Mouse (Mus musculus) MEL (cell line): ENCODE data around the gene Syap1. TPM values are rescaled to one million over a fixed set of nuclear protein-coding genes. Genes with fewer than 3 reads are reported as not detected.

ENCODE experiments used
- DNase-seq: peaks from one replicate; pipeline ENCODE4 v3.0.0; 2011; ENCODE audit warnings: low read depth, low spot score
- H3K27ac ChIP-seq: 2 replicates; pipeline ENCODE4 v1.5.1; 2012; ENCODE audit warnings: low read depth, mild to moderate bottlenecking, control low read depth, low read length, moderate library complexity; ENCODE audit not compliant: control insufficient read depth
- H3K27me3 ChIP-seq, 2 experiments: fragments of 150-350 bp in 1 of 2; sonication (generic) in 1 of 2; 2 replicates each; pipeline ENCODE4 v1.6.1; 2012; ENCODE audit warnings: low read length in 2 of 2, mild to moderate bottlenecking in 2 of 2, improper control_type of control experiment in 1 of 2, moderate library complexity in 1 of 2; ENCODE audit not compliant: insufficient read depth in 2 of 2, control insufficient read depth in 1 of 2
- H3K36me3 ChIP-seq, 2 experiments: 2 replicates each; pipeline ENCODE4 v1.6.1; 2012 to 2014; ENCODE audit warnings: low read length in 2 of 2, improper control_type of control experiment in 1 of 2, inconsistent platforms in 1 of 2, mild to moderate bottlenecking in 1 of 2; ENCODE audit not compliant: insufficient read depth in 2 of 2, control insufficient read depth in 1 of 2
- H3K4me1 ChIP-seq, 2 experiments: fragments of 150-350 bp in 1 of 2; sonication (generic) in 1 of 2; 2 replicates each; pipeline ENCODE4 v1.6.1; 2012; ENCODE audit warnings: low read length in 2 of 2, improper control_type of control experiment in 1 of 2, mild to moderate bottlenecking in 1 of 2; ENCODE audit not compliant: insufficient read depth in 2 of 2, control insufficient read depth in 1 of 2
- H3K4me3 ChIP-seq, 2 experiments: fragments of 150-350 bp in 1 of 2; sonication (generic) in 1 of 2; 2 replicates each; pipeline ENCODE4 v1.5.1; 2012; ENCODE audit warnings: low read depth in 2 of 2, low read length in 2 of 2, mild to moderate bottlenecking in 2 of 2, moderate library complexity in 2 of 2, control low read depth in 1 of 2, improper control_type of control experiment in 1 of 2; ENCODE audit not compliant: control insufficient read depth in 1 of 2, insufficient read depth in 1 of 2
- H3K79me2 ChIP-seq: 2 replicates; pipeline ENCODE4 v1.6.1; 2012; ENCODE audit warnings: mild to moderate bottlenecking, low read length, moderate library complexity; ENCODE audit not compliant: control insufficient read depth, poor library complexity, insufficient read depth
- H3K9ac ChIP-seq: 2 replicates; pipeline ENCODE4 v1.6.1; 2012; ENCODE audit warnings: low read depth, mild to moderate bottlenecking, control low read depth, low read length, moderate library complexity; ENCODE audit not compliant: control insufficient read depth, poor library complexity, severe bottlenecking
- H3K9me3 ChIP-seq: fragments of 150-350 bp; sonication (generic); replicated peaks from 2 replicates; pipeline ENCODE4 v1.6.1; 2012; ENCODE audit warnings: mild to moderate bottlenecking, low read length, improper control_type of control experiment, moderate library complexity; ENCODE audit not compliant: insufficient read depth
- BHLHE40 ChIP-seq: IDR thresholded peaks from 2 replicates; pipeline ENCODE4 v1.6.1; 2012; ENCODE audit warnings: low read depth, mild to moderate bottlenecking, inconsistent platforms, low read length, improper control_type of control experiment, borderline replicate concordance
- CHD1 ChIP-seq: IDR thresholded peaks from 2 replicates; pipeline ENCODE4 v1.6.1; 2012; ENCODE audit warnings: low read depth, mild to moderate bottlenecking, inconsistent platforms, low read length, improper control_type of control experiment
- CHD2 ChIP-seq: IDR thresholded peaks from 2 replicates; pipeline ENCODE4 v1.6.1; 2011; ENCODE audit warnings: low read length, improper control_type of control experiment
- CTCF ChIP-seq, 3 experiments: IDR thresholded peaks in 2 of 3; conservative IDR thresholded peaks in 1 of 3; 2 replicates each; pipeline ENCODE4 v1.5.1; 2011 to 2012; ENCODE audit warnings: low read length in 3 of 3, low read depth in 2 of 3, mild to moderate bottlenecking in 2 of 3, improper control_type of control experiment in 1 of 3, inconsistent platforms in 1 of 3, mixed read lengths in 1 of 3, moderate library complexity in 1 of 3; ENCODE audit not compliant: control insufficient read depth in 1 of 3, insufficient read depth in 1 of 3, poor library complexity in 1 of 3, severe bottlenecking in 1 of 3
- ETS1 ChIP-seq: IDR thresholded peaks from 2 replicates; pipeline ENCODE4 v1.6.1; 2012; ENCODE audit warnings: low read depth, mild to moderate bottlenecking, inconsistent platforms, low read length, improper control_type of control experiment, moderate library complexity
- GABPA ChIP-seq: IDR thresholded peaks from 2 replicates; pipeline ENCODE4 v1.6.1; 2012; ENCODE audit warnings: low read depth, mild to moderate bottlenecking, inconsistent platforms, low read length, improper control_type of control experiment, moderate library complexity
- HCFC1 ChIP-seq: IDR thresholded peaks from 2 replicates; pipeline ENCODE4 v1.6.1; 2012; ENCODE audit warnings: low read depth, mild to moderate bottlenecking, inconsistent platforms, low read length, improper control_type of control experiment, moderate library complexity
- KAT2A ChIP-seq: conservative IDR thresholded peaks from 2 replicates; pipeline ENCODE4 v1.6.1; 2012; ENCODE audit warnings: low read depth, low read length, improper control_type of control experiment, inconsistent platforms
- NRF1 ChIP-seq: IDR thresholded peaks from 2 replicates; pipeline ENCODE4 v1.6.1; 2014; ENCODE audit warnings: low read depth, mild to moderate bottlenecking, inconsistent platforms, low read length, improper control_type of control experiment, moderate library complexity; ENCODE audit not compliant: poor library complexity, insufficient read depth, severe bottlenecking
- POLR2AphosphoS2 ChIP-seq: IDR thresholded peaks from 2 replicates; pipeline ENCODE4 v1.6.1; 2011; ENCODE audit warnings: low read length, improper control_type of control experiment
- RAD21 ChIP-seq: IDR thresholded peaks from 2 replicates; pipeline ENCODE4 v1.6.1; 2011; ENCODE audit warnings: mild to moderate bottlenecking, low read depth, low read length, improper control_type of control experiment
- TAL1 ChIP-seq: IDR thresholded peaks from 2 replicates; pipeline ENCODE4 v1.6.1; 2012; ENCODE audit warnings: mild to moderate bottlenecking, inconsistent platforms, low read length, moderate library complexity, mixed read lengths
- UBTF ChIP-seq: IDR thresholded peaks from 2 replicates; pipeline ENCODE4 v1.6.1; 2012; ENCODE audit warnings: low read depth, mild to moderate bottlenecking, inconsistent platforms, low read length, improper control_type of control experiment, moderate library complexity, borderline replicate concordance; ENCODE audit not compliant: insufficient read depth
- USF2 ChIP-seq, 2 experiments: IDR thresholded peaks; 2 replicates each; pipeline ENCODE4 v1.6.1; 2011 to 2012; ENCODE audit warnings: improper control_type of control experiment in 2 of 2, low read length in 2 of 2, borderline replicate concordance in 1 of 2, inconsistent platforms in 1 of 2, low read depth in 1 of 2, mild to moderate bottlenecking in 1 of 2; ENCODE audit not compliant: insufficient read depth in 1 of 2
- ZNF384 ChIP-seq: IDR thresholded peaks from 2 replicates; pipeline ENCODE4 v1.6.1; 2012; ENCODE audit warnings: low read depth, mild to moderate bottlenecking, inconsistent platforms, low read length, improper control_type of control experiment
- polyA plus RNA-seq, 2 experiments: library from polyadenylated mRNA; stranded (reverse) in 1 of 2; unstranded in 1 of 2; fragments of >175 nt in 1 of 2; fragments of >200 nt in 1 of 2; gene quantifications; 2 replicates each; pipeline versions ENCODE4 v1.2.1 to v1.2.4; 2012; ENCODE audit warnings: low replicate concordance in 2 of 2, low read depth in 1 of 2; ENCODE audit not compliant: insufficient read length in 2 of 2, insufficient read depth in 1 of 2, missing spikeins in 1 of 2
- total RNA-seq: library from RNA; depleted of rRNA; stranded (reverse); fragments of 300-350 nt; gene quantifications from 2 replicates; pipeline ENCODE4 v1.2.3, GENCODE M21; 2012; rRNA removed

The Syap1 gene
- total and polyA plus RNA-seq, 3 experiments, result 15.6 to 19.1 TPM; not detected in 1

DNA sequence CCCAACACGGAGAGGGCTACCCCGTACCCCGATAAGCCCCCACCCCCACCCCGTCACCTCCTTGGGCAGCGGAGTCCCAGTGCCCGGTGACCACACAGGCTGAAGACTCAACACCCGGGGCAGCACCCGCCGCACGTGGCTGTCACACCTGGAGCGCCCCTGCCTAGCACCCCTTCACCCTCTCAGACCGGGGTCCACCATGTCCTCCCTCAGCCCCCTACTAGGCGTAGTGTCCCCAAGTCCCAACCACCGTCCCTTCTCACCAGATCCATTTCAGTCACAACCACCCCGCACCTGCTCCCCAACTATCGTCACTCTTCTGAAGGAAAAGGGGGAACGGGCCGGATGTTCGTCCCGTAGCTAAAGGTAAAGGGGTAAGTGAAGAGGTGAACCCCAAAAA lies 59.5 kb downstream of the Syap1 start:
- peaks cover 26% of the 10 kb centered on the region for H3K79me2 ChIP-seq
- peaks cover under 1 to 26% of the 10 kb centered on the region in 2 experiments for H3K36me3 ChIP-seq
- no peaks in the 10 kb centered on the region for H3K27me3 ChIP-seq
- H3K27ac ChIP-seq, result peak overlapping the region; percentile 78
- TF ChIP-seq ETS1 (no peak), NRF1 (no peak), USF2 (IDR thresholded peaks at IDR 0.05; ENCODE audit: borderline replicate concordance in 1 of 2, insufficient read depth in 1 of 2, low read depth in 1 of 2, low read length in 2 of 2) (no peak), CHD1 (0 out of 2 replicates have a peak, but pooled peaks have one; percentile 19), GABPA (no peak)
- TF ChIP-seq, all 39 proteins: peak for 1
- Histone ChIP-seq H3K4me1 (peaks cover 6 to 13% of the 10 kb centered on the region in 2 experiments), H3K9ac (peak overlapping the region; percentile 92), H3K9me3 (no peaks in the 10 kb centered on the region), H3K4me3 (peak overlapping the region; percentile 73 to 98)
- DNase-seq, result no peak

DNA sequence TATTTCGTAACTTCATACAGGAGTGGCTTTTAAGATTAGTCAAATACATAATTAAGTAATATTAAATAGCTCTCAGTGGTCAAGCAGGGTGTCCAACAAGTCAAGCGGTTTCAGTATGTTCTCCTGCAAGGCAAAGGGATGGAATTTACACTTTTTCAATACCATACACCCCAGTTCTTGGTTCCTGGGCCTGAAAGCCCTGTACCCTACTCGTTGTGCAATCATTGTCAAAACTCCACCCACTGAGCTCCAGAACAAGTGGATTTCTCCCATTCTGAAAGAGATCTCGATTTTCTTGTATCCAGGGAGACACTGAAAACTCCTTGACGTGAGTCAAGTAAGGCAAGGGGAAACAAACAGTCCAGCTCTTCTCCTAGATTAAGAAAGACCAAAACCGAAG lies 60.2 kb downstream of the Syap1 start:
- Histone ChIP-seq H3K9me3 (no peaks in the 10 kb centered on the region), H3K4me3 (peak overlapping the region; percentile 55 to 73), H3K27me3 (no peaks in the 10 kb centered on the region), H3K4me1 (peaks cover 6 to 13% of the 10 kb centered on the region in 2 experiments), H3K79me2 (peaks cover 26% of the 10 kb centered on the region), H3K36me3 (peaks cover 2 to 26% of the 10 kb centered on the region in 2 experiments), H3K9ac (peak overlapping the region; percentile 42), H3K27ac (peak overlapping the region; percentile 24; the same call in 1 of the 2 replicates)
- peak; percentile 51 for DNase-seq
- TF ChIP-seq RAD21 (no peak), GABPA (no peak), UBTF (no peak), ZNF384 (no peak), TAL1 (no peak), CTCF (IDR thresholded peaks at IDR 0.05 in 2 of 3, conservative IDR thresholded peaks at IDR 0.05 in 1 of 3; ENCODE audit: control insufficient read depth in 1 of 3, insufficient read depth in 1 of 3, low read depth in 2 of 3, low read length in 3 of 3, poor library complexity in 1 of 3, severe bottlenecking in 1 of 3) (no peak), HCFC1 (no peak), KAT2A (no peak), BHLHE40 (no peak), POLR2AphosphoS2 (no peak), CHD2 (no peak)

Other genes with a start within 250 kb of the Syap1 start
- 2.1 and 2.2 TPM in 2 replicates for gene Reps2, start 244.8 kb downstream of the Syap1 start, total RNA-seq
- gene Reps2, start 244.8 kb downstream of the Syap1 start, polyA plus RNA-seq, result 1 to 10 TPM in 1 of 2 experiments, not detected in 1; 2.8 TPM
- 377 and 416 TPM in 2 replicates for gene Rbbp7, start 128.0 kb downstream of the Syap1 start, total RNA-seq
- gene Rbbp7, start 128.0 kb downstream of the Syap1 start, polyA plus RNA-seq, result 100 to 1,000 TPM; 217 to 558 TPM
- gene Txlng, start 59.0 kb downstream of the Syap1 start, total RNA-seq, result 22.4 and 24.3 TPM in 2 replicates
- 100 to 1,000 TPM in 1 of 2 experiments, 10 to 100 TPM in 1; 28.8 to 115 TPM for gene Txlng, start 59.0 kb downstream of the Syap1 start, polyA plus RNA-seq
- gene Ctps2, start 12.8 kb upstream of the Syap1 start, total RNA-seq, result 31.6 and 31.8 TPM in 2 replicates
- 10 to 100 TPM in 1 of 2 experiments, not detected in 1; 31.0 TPM for gene Ctps2, start 12.8 kb upstream of the Syap1 start, polyA plus RNA-seq
- not detected in 2 replicates for gene S100g, start 76.2 kb upstream of the Syap1 start, total RNA-seq
- not detected for gene S100g, start 76.2 kb upstream of the Syap1 start, polyA plus RNA-seq